In genomic region chr2:76068155-76068554, GRCm38 (mm10) we compare ENCODE assay signal across 18 mouse cellular contexts.
DNase-seq lines count a peak whose midpoint lies in the region; ATAC-seq lines count a peak whose summit lies in the region.
"Had no signal": no experiment of that assay in that cellular context is flagged by ENCODE, and none has a peak within 500 bp of the region (broad histone marks: within the 10 kb centered on the region; RNA-seq: fewer than 3 reads in every experiment).

No protein-coding gene starts in this region.

- H3K27ac ChIP-seq in heart, embryonic 10.5 days, result 0 out of 2 replicates have a peak overlapping the region, but pooled peaks have one; percentile 89
- H3K27ac ChIP-seq in midbrain, embryonic 12.5 days (replicated peaks), result 0 out of 2 replicates have a peak overlapping the region, but pooled peaks have one; percentile 25
- H3K27ac ChIP-seq in midbrain, embryonic 10.5 days (replicated peaks), result no peak overlapping the region
- no peak overlapping the region; the same call in 1 of the 2 replicates for H3K27ac ChIP-seq in limb, embryonic 13.5 days
- peak overlapping the region; percentile 86 for H3K27ac ChIP-seq in neural tube, embryonic 14.5 days (ENCODE audit: low read depth, low read length)

- no peak for DNase-seq in heart, embryonic 10.5 days (ENCODE audit: low spot score)
- DNase-seq in heart, adult 8-10 months (ENCODE audit: low spot score), result no peak
- DNase-seq in midbrain, embryonic 10.5 days (ENCODE audit: low spot score), result no peak
- DNase-seq in gastrocnemius, postnatal 4 days (ENCODE audit: low spot score in 2 of 2), result no peak
- DNase-seq in layer of hippocampus, adult 11-12 months (ENCODE audit: low spot score), result no peak
- DNase-seq: adrenal gland, adult 8-10 months; cerebellum, adult 11 months; cerebellum, postnatal 14 days; kidney, postnatal 14 days; layer of hippocampus, adult 9-11 months; lung, adult 2 months; lung, postnatal 4 days; right cerebral cortex, adult 18-20 months; thymus, adult 18-20 months had no signal

- H3K27me3 ChIP-seq in heart, embryonic 10.5 days (ENCODE audit: insufficient read depth, poor library complexity, severe bottlenecking), result no peaks in the 10 kb centered on the region
- H3K27me3 ChIP-seq in midbrain, embryonic 12.5 days, result no peaks in the 10 kb centered on the region
- H3K27me3 ChIP-seq in midbrain, embryonic 10.5 days (ENCODE audit: low read depth, poor library complexity, severe bottlenecking), result no peaks in the 10 kb centered on the region
- H3K27me3 ChIP-seq in limb, embryonic 13.5 days, result no peaks in the 10 kb centered on the region
- H3K27me3 ChIP-seq in neural tube, embryonic 14.5 days (ENCODE audit: control insufficient read depth, insufficient read depth, low read length), result no peaks in the 10 kb centered on the region

- H3K4me3 ChIP-seq in heart, embryonic 10.5 days, result no peak overlapping the region
- H3K4me3 ChIP-seq in midbrain, embryonic 12.5 days, result no peak overlapping the region
- no peak overlapping the region for H3K4me3 ChIP-seq in midbrain, embryonic 10.5 days
- H3K4me3 ChIP-seq in limb, embryonic 13.5 days, result no peak overlapping the region; the same call in 1 of the 2 replicates
- no peak overlapping the region for H3K4me3 ChIP-seq in neural tube, embryonic 14.5 days (ENCODE audit: low read depth, low read length)

- no peaks in the 10 kb centered on the region for H3K9me3 ChIP-seq in heart, embryonic 10.5 days
- no peaks in the 10 kb centered on the region for H3K9me3 ChIP-seq in midbrain, embryonic 12.5 days
- H3K9me3 ChIP-seq in midbrain, embryonic 10.5 days (replicated peaks), result no peaks in the 10 kb centered on the region
- no peaks in the 10 kb centered on the region for H3K9me3 ChIP-seq in limb, embryonic 13.5 days
- H3K9me3 ChIP-seq in neural tube, embryonic 14.5 days (ENCODE audit: control insufficient read depth, low read length), result no peaks in the 10 kb centered on the region

- H3K4me1 ChIP-seq in heart, embryonic 10.5 days, result peaks cover 28% of the 10 kb centered on the region
- no peaks in the 10 kb centered on the region for H3K4me1 ChIP-seq in midbrain, embryonic 12.5 days
- H3K4me1 ChIP-seq in midbrain, embryonic 10.5 days, result peaks cover 21% of the 10 kb centered on the region
- H3K4me1 ChIP-seq in limb, embryonic 13.5 days, result peaks cover 22% of the 10 kb centered on the region
- peaks cover 18% of the 10 kb centered on the region for H3K4me1 ChIP-seq in neural tube, embryonic 14.5 days (ENCODE audit: control insufficient read depth, insufficient read depth, low read length)

- no peak overlapping the region for H3K9ac ChIP-seq in midbrain, embryonic 12.5 days (replicated peaks)
- no peak overlapping the region for H3K9ac ChIP-seq in limb, embryonic 13.5 days
- H3K9ac ChIP-seq in neural tube, embryonic 14.5 days (replicated peaks; ENCODE audit: low read depth, low read length), result no peak overlapping the region

- 88% methylated on average over 10 of the region's 10 CpGs for WGBS in heart, embryonic 10.5 days
- 90% methylated on average over 10 of the region's 10 CpGs for whole genome bisulfite sequencing in midbrain, embryonic 12.5 days
- 93% methylated on average over 10 of the region's 10 CpGs for WGBS in midbrain, embryonic 10.5 days
- whole genome bisulfite sequencing in limb, embryonic 13.5 days, result 18% methylated on average over 10 of the region's 10 CpGs
- 27% methylated on average over 10 of the region's 10 CpGs for WGBS in neural tube, embryonic 14.5 days

- H3K36me3 ChIP-seq in heart, embryonic 10.5 days, result no peaks in the 10 kb centered on the region
- H3K36me3 ChIP-seq in midbrain, embryonic 12.5 days, result no peaks in the 10 kb centered on the region
- H3K36me3 ChIP-seq in midbrain, embryonic 10.5 days, result no peaks in the 10 kb centered on the region
- H3K36me3 ChIP-seq in limb, embryonic 13.5 days, result no peaks in the 10 kb centered on the region
- H3K36me3 ChIP-seq in neural tube, embryonic 14.5 days (ENCODE audit: control insufficient read depth, insufficient read depth, low read length), result no peaks in the 10 kb centered on the region

- no peak overlapping the region for H3K4me2 ChIP-seq in midbrain, embryonic 12.5 days (replicated peaks)
- H3K4me2 ChIP-seq in limb, embryonic 13.5 days (replicated peaks), result peak overlapping the region; percentile 58
- H3K4me2 ChIP-seq in neural tube, embryonic 14.5 days (ENCODE audit: low read depth, low read length), result no peak overlapping the region

- ATAC-seq in midbrain, embryonic 12.5 days (ENCODE audit: low FRiP score, low read depth), result no peak
- no peak for ATAC-seq in limb, embryonic 13.5 days (ENCODE audit: low FRiP score, low read depth)
- no peak for ATAC-seq in neural tube, embryonic 14.5 days (ENCODE audit: low read depth)
- ATAC-seq: forebrain, embryonic 14.5 days had no signal

Comparison
In these comparisons a context has a peak if more than half of its experiments do, and no peak if none do; other contexts are left out.
1. H3K27ac ChIP-seq: peak in heart, embryonic 10.5 days (single experiment), midbrain, embryonic 12.5 days (single experiment) and neural tube, embryonic 14.5 days (single experiment); none in midbrain, embryonic 10.5 days (single experiment) and limb, embryonic 13.5 days (single experiment).